Comparison of ENCODE assay signal across 17 mouse cellular contexts in genomic region chr3:58729549-58729948, GRCm38 (mm10). TPM values are rescaled to one million over a fixed set of nuclear protein-coding genes. Genes with fewer than 3 reads are reported as not detected.
DNase-seq lines count a peak whose midpoint lies in the region; ATAC-seq and TF ChIP-seq lines count a peak whose summit lies in the region.
"Had no signal": no experiment of that assay in that cellular context is flagged by ENCODE, and none has a peak within 500 bp of the region (broad histone marks: within the 10 kb centered on the region; RNA-seq: fewer than 3 reads in every experiment).

No protein-coding gene starts in this region.

- no peak overlapping the region for H3ac ChIP-seq in myocyte (ENCODE audit: control insufficient read depth, insufficient read length)

- DNase-seq in liver, adult 2 months (ENCODE audit: extremely low read depth, low read depth, low spot score) = peak; percentile 66
- no peak for DNase-seq in liver, postnatal 0 days
- DNase-seq in lung, postnatal 0 days (ENCODE audit: low spot score) = peak; percentile 69
- no peak for DNase-seq in cerebellum, postnatal 14 days
- DNase-seq: gastrocnemius, postnatal 10 days; liver, embryonic 13.5 days had no signal

- no peak overlapping the region for H3K9ac ChIP-seq in forebrain, embryonic 12.5 days
- H3K9ac ChIP-seq in forebrain, embryonic 16.5 days (replicated peaks; ENCODE audit: low read depth, low read length) = no peak overlapping the region
- H3K9ac ChIP-seq in liver, adult 2 months (ENCODE audit: low read depth, low read length) = no peak overlapping the region
- no peak overlapping the region for H3K9ac ChIP-seq in liver, postnatal 0 days (replicated peaks)
- H3K9ac ChIP-seq in lung, postnatal 0 days (replicated peaks; ENCODE audit: low read depth) = no peak overlapping the region
- H3K9ac ChIP-seq in heart, embryonic 12.5 days = no peak overlapping the region
- H3K9ac ChIP-seq: heart, embryonic 15.5 days; hindbrain, embryonic 15.5 days; kidney, embryonic 15.5 days; liver, embryonic 13.5 days; neural tube, embryonic 13.5 days had no signal

- no peak for TF ChIP-seq POLR2A in liver, adult 2 months (IDR thresholded peaks at IDR 0.05; ENCODE audit: extremely low read depth, insufficient read depth, low read length)
- TF ChIP-seq POLR2A in myocyte (IDR thresholded peaks at IDR 0.05; ENCODE audit: insufficient read length, low read depth) = no peak

- ATAC-seq in forebrain, embryonic 12.5 days (ENCODE audit: low FRiP score) = no peak
- ATAC-seq in forebrain, embryonic 16.5 days = no peak
- ATAC-seq in liver, postnatal 0 days = no peak
- no peak for ATAC-seq in lung, postnatal 0 days
- ATAC-seq in heart, embryonic 12.5 days (ENCODE audit: insufficient number of reproducible peaks, low FRiP score) = no peak
- ATAC-seq: activated CD4-positive, CD25-positive, alpha-beta regulatory T cell, adult 4 months had no signal

- 0 out of 2 replicates have a peak, but pooled peaks cover 4% of the 10 kb centered on the region for H3K27me3 ChIP-seq in forebrain, embryonic 12.5 days
- no peaks in the 10 kb centered on the region for H3K27me3 ChIP-seq in forebrain, embryonic 16.5 days (replicated peaks; ENCODE audit: control insufficient read depth, insufficient read depth, low read length)
- no peaks in the 10 kb centered on the region for H3K27me3 ChIP-seq in liver, adult 2 months (ENCODE audit: control insufficient read depth, insufficient read depth, low read length)
- no peaks in the 10 kb centered on the region for H3K27me3 ChIP-seq in liver, postnatal 0 days (ENCODE audit: insufficient read depth, low read length)
- no peaks in the 10 kb centered on the region for H3K27me3 ChIP-seq in lung, postnatal 0 days (replicated peaks; ENCODE audit: insufficient read depth, low read length)
- no peaks in the 10 kb centered on the region for H3K27me3 ChIP-seq in myocyte (ENCODE audit: control insufficient read depth, insufficient read depth, insufficient read length)
- no peaks in the 10 kb centered on the region for H3K27me3 ChIP-seq in heart, embryonic 12.5 days (replicated peaks)
- H3K27me3 ChIP-seq: heart, embryonic 15.5 days; hindbrain, embryonic 15.5 days; kidney, embryonic 15.5 days; liver, embryonic 13.5 days; neural tube, embryonic 13.5 days had no signal

- H3K4me3 ChIP-seq in forebrain, embryonic 12.5 days (replicated peaks) = no peak overlapping the region
- no peak overlapping the region for H3K4me3 ChIP-seq in forebrain, embryonic 16.5 days (replicated peaks; ENCODE audit: low read length)
- H3K4me3 ChIP-seq in liver, adult 2 months (ENCODE audit: insufficient read depth, low read depth, low read length) = no peak overlapping the region
- H3K4me3 ChIP-seq in liver, postnatal 0 days (ENCODE audit: low read depth, low read length) = no peak overlapping the region
- H3K4me3 ChIP-seq in lung, postnatal 0 days (ENCODE audit: low read depth, low read length) = no peak overlapping the region
- no peak overlapping the region for H3K4me3 ChIP-seq in myocyte
- no peak overlapping the region for H3K4me3 ChIP-seq in heart, embryonic 12.5 days
- H3K4me3 ChIP-seq: erythroblast, embryonic 14.5 days; heart, embryonic 15.5 days; hindbrain, embryonic 15.5 days; kidney, embryonic 15.5 days; liver, embryonic 13.5 days; neural tube, embryonic 13.5 days had no signal

- H3K4me2 ChIP-seq in forebrain, embryonic 12.5 days = no peak overlapping the region
- H3K4me2 ChIP-seq in forebrain, embryonic 16.5 days (ENCODE audit: low read length) = no peak overlapping the region
- no peak overlapping the region for H3K4me2 ChIP-seq in liver, postnatal 0 days (ENCODE audit: low read depth, low read length)
- H3K4me2 ChIP-seq in lung, postnatal 0 days (replicated peaks; ENCODE audit: low read depth, low read length) = no peak overlapping the region
- no peak overlapping the region for H3K4me2 ChIP-seq in myocyte (ENCODE audit: low read depth)
- H3K4me2 ChIP-seq in heart, embryonic 12.5 days = no peak overlapping the region
- H3K4me2 ChIP-seq: heart, embryonic 15.5 days; hindbrain, embryonic 15.5 days; kidney, embryonic 15.5 days; liver, embryonic 13.5 days; neural tube, embryonic 13.5 days had no signal

- no peak for TF ChIP-seq EP300 in liver, postnatal 0 days (IDR thresholded peaks at IDR 0.05; ENCODE audit: low read depth)
- TF ChIP-seq EP300 in lung, postnatal 0 days (IDR thresholded peaks at IDR 0.05) = no peak

- TF ChIP-seq CTCF in liver, adult 2 months (IDR thresholded peaks at IDR 0.05; ENCODE audit: low read depth, low read length) = no peak
- TF ChIP-seq CTCF in liver, postnatal 0 days (IDR thresholded peaks at IDR 0.05; ENCODE audit: low read depth) = no peak
- TF ChIP-seq CTCF in lung, postnatal 0 days (IDR thresholded peaks at IDR 0.05) = no peak

- H3K36me3 ChIP-seq in forebrain, embryonic 12.5 days (replicated peaks) = no peaks in the 10 kb centered on the region
- no peaks in the 10 kb centered on the region for H3K36me3 ChIP-seq in forebrain, embryonic 16.5 days (ENCODE audit: control insufficient read depth, insufficient read depth)
- no peaks in the 10 kb centered on the region for H3K36me3 ChIP-seq in liver, adult 2 months (ENCODE audit: control insufficient read depth, insufficient read depth, low read length)
- H3K36me3 ChIP-seq in liver, postnatal 0 days (replicated peaks; ENCODE audit: insufficient read depth, low read length) = no peaks in the 10 kb centered on the region
- no peaks in the 10 kb centered on the region for H3K36me3 ChIP-seq in lung, postnatal 0 days (ENCODE audit: insufficient read depth, low read length)
- no peaks in the 10 kb centered on the region for H3K36me3 ChIP-seq in myocyte (ENCODE audit: control insufficient read depth, insufficient read depth)
- H3K36me3 ChIP-seq in heart, embryonic 12.5 days = no peaks in the 10 kb centered on the region
- H3K36me3 ChIP-seq: G1E; heart, embryonic 15.5 days; hindbrain, embryonic 15.5 days; kidney, embryonic 15.5 days; liver, embryonic 13.5 days; neural tube, embryonic 13.5 days had no signal

- H3K9me3 ChIP-seq in forebrain, embryonic 12.5 days = no peaks in the 10 kb centered on the region
- H3K9me3 ChIP-seq in forebrain, embryonic 16.5 days (ENCODE audit: control insufficient read depth, low read length) = no peaks in the 10 kb centered on the region
- H3K9me3 ChIP-seq in liver, postnatal 0 days (ENCODE audit: low read length) = no peaks in the 10 kb centered on the region
- H3K9me3 ChIP-seq in lung, postnatal 0 days (ENCODE audit: low read length) = no peaks in the 10 kb centered on the region
- H3K9me3 ChIP-seq in heart, embryonic 12.5 days (replicated peaks) = no peaks in the 10 kb centered on the region
- H3K9me3 ChIP-seq: G1E; heart, embryonic 15.5 days; hindbrain, embryonic 15.5 days; kidney, embryonic 15.5 days; liver, embryonic 13.5 days; neural tube, embryonic 13.5 days had no signal

- H3K79me2 ChIP-seq in liver, adult 2 months (ENCODE audit: control insufficient read depth, insufficient read depth, low read length) = no peaks in the 10 kb centered on the region
- no peaks in the 10 kb centered on the region for H3K79me2 ChIP-seq in myocyte (ENCODE audit: control insufficient read depth, insufficient read depth)

- H3K4me1 ChIP-seq in forebrain, embryonic 12.5 days = peaks cover 11% of the 10 kb centered on the region
- H3K4me1 ChIP-seq in forebrain, embryonic 16.5 days (replicated peaks; ENCODE audit: control insufficient read depth, insufficient read depth, low read length) = no peaks in the 10 kb centered on the region
- H3K4me1 ChIP-seq in liver, adult 2 months (ENCODE audit: control insufficient read depth, insufficient read depth, low read length) = peaks cover 5% of the 10 kb centered on the region; the same call in 1 of the 2 replicates
- H3K4me1 ChIP-seq in liver, postnatal 0 days (ENCODE audit: insufficient read depth) = no peaks in the 10 kb centered on the region
- H3K4me1 ChIP-seq in lung, postnatal 0 days (ENCODE audit: insufficient read depth, low read depth, low read length) = no peaks in the 10 kb centered on the region
- H3K4me1 ChIP-seq in heart, embryonic 12.5 days (replicated peaks) = no peaks in the 10 kb centered on the region
- H3K4me1 ChIP-seq: heart, embryonic 15.5 days; hindbrain, embryonic 15.5 days; kidney, embryonic 15.5 days; liver, embryonic 13.5 days had no signal

- 0 out of 2 replicates have a peak overlapping the region, but pooled peaks have one; percentile 19 for H3K27ac ChIP-seq in forebrain, embryonic 12.5 days
- H3K27ac ChIP-seq in forebrain, embryonic 16.5 days (ENCODE audit: low read length) = no peak overlapping the region
- no peak overlapping the region for H3K27ac ChIP-seq in liver, adult 2 months (replicated peaks; ENCODE audit: insufficient read depth, low read depth, low read length)
- no peak overlapping the region for H3K27ac ChIP-seq in liver, postnatal 0 days (ENCODE audit: low read depth)
- H3K27ac ChIP-seq in lung, postnatal 0 days (ENCODE audit: low read length) = no peak overlapping the region
- no peak overlapping the region for H3K27ac ChIP-seq in heart, embryonic 12.5 days (ENCODE audit: poor library complexity, severe bottlenecking)
- H3K27ac ChIP-seq: heart, embryonic 15.5 days; kidney, embryonic 15.5 days; liver, embryonic 13.5 days; neural tube, embryonic 13.5 days had no signal

TF ChIP-seq in myocyte, 11 proteins besides CTCF, POLR2A, EP300 and RAD21:
- TF ChIP-seq CEBPB (IDR thresholded peaks at IDR 0.05; ENCODE audit: insufficient read depth, poor library complexity, severe bottlenecking) (0 out of 2 replicates have a peak, but pooled peaks have one; percentile 57), REST (IDR thresholded peaks at IDR 0.05; ENCODE audit: insufficient read depth, insufficient read length) (no peak)

RNA-seq across cellular contexts. Expression of gene Siah2, which starts 37.3 kb away (rescaled TPM):
- polyA plus RNA-seq in forebrain, embryonic 12.5 days (2016; fragmentation: Nextera tagmentation; extraction: Ambion mirVana) = 5.6 and 5.8 TPM in 2 replicates
- 7.8 and 7.9 TPM in 2 replicates for polyA plus RNA-seq in forebrain, embryonic 16.5 days (2015; fragmentation: Nextera tagmentation; extraction: Ambion mirVana)
- total RNA-seq in liver, adult 2 months (2014; rRNA removed) = 9.6 and 14.6 TPM in 2 replicates
- 29.4 and 30.2 TPM in 2 replicates for polyA plus RNA-seq in liver, adult 2 months (2012; rRNA removed)
- polyA plus RNA-seq in liver, postnatal 0 days (2015; fragmentation: Nextera tagmentation; extraction: Ambion mirVana) = 7.1 and 8.6 TPM in 2 replicates
- polyA plus RNA-seq in lung, postnatal 0 days (2015; fragmentation: Nextera tagmentation; extraction: Ambion mirVana) = 3.9 and 4.1 TPM in 2 replicates
- 31.2 TPM for polyA plus RNA-seq in myocyte (2012; fragmentation: generic; extraction: Trizol)
- 6.7 and 8.2 TPM in 2 replicates for polyA plus RNA-seq in heart, embryonic 12.5 days (2016; fragmentation: Nextera tagmentation; extraction: Ambion mirVana)

Comparison
In these comparisons a context has a peak if more than half of its experiments do, and no peak if none do; other contexts are left out.
1. DNase-seq: peak in liver, adult 2 months (single experiment) and lung, postnatal 0 days (single experiment); none in liver, postnatal 0 days (single experiment) and cerebellum, postnatal 14 days (0 of 2).